Mouse (Mus musculus): ENCODE measurements around the gene Tlcd2.

GRCm38 (mm10) chr11:75415096-75415495, 46.4 kb upstream of the Tlcd2 start:
- TF ChIP-seq CTCF (IDR thresholded peaks at IDR 0.05) (no peak), EP300 (IDR thresholded peaks at IDR 0.05) (no peak)
